Mouse (Mus musculus): ENCODE results near the gene Calu. TPM values are rescaled to one million over a fixed set of nuclear protein-coding genes. Genes with fewer than 3 reads are reported as not detected.

Gene Calu
- polyA plus RNA-seq, 1 experiment from 2014 or later: 447 TPM

DNA sequence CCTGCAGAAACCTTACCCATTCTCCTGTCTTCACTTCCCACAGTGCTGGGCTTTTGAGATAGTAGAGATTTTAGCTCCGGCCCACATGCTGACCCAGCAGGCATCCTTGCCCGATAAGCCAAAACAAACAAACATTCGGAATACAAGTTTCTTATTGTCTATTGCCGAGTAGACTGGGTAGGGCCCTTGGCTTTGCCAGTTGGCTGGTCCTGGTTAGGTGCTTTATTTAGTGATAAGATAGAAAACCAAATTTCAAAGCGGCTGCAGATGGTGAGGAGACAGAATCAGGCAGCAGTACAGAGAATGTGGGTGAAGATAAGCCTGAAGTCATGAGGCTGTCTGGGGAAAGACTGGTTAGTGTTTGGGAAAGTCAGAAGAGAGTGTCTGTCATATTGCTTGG lies 4.9 kb downstream of the Calu start:
- H3K4me1 ChIP-seq (replicated peaks; ENCODE audit: control insufficient read depth, insufficient read depth, low read length): peaks cover 10% of the 10 kb centered on the region
- no peak overlapping the region for H3K4me3 ChIP-seq (ENCODE audit: low read length)

DNA sequence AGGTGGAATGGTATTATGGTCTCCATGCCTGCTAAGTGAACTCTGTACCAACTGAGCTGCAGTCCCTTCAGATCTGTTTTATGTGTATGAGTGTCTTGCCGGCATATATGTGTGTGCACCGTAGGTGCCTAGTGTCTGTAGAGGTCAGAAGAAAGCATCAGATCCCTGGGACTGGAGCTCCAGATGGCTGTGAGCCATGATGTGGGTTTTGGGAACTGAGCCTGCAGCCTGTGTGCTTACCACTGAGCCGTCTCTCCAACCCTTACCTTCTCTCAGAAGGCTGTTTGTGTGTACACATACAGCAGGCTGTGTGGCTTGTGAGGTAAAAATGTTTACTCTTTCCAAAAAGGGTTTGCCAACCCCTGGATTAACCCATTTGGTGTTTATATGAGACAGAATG lies 11.5 kb downstream of the Calu start:
- Histone ChIP-seq H3K9me3 (ENCODE audit: control insufficient read depth, low read length) (no peaks in the 10 kb centered on the region), H3K27me3 (ENCODE audit: control insufficient read depth, insufficient read depth, low read depth, low read length) (no peaks in the 10 kb centered on the region), H3K4me3 (ENCODE audit: low read length) (no peak overlapping the region), H3K9ac (ENCODE audit: low read length) (no peak overlapping the region), H3K4me2 (ENCODE audit: low read depth, low read length) (no peak overlapping the region), H3K36me3 (ENCODE audit: control insufficient read depth, insufficient read depth, low read length) (peaks cover 25% of the 10 kb centered on the region), H3K4me1 (replicated peaks; ENCODE audit: control insufficient read depth, insufficient read depth, low read length) (no peaks in the 10 kb centered on the region), H3K27ac (ENCODE audit: low read length) (no peak overlapping the region)
- no peak for ATAC-seq (ENCODE audit: low read depth)
- 91% methylated on average over 3 of the region's 3 CpGs for WGBS

More for the DNA sequence above, 4.9 kb downstream of the Calu start:
- 36% methylated on average over 5 of the region's 5 CpGs for WGBS
- Histone ChIP-seq H3K27me3 (ENCODE audit: control insufficient read depth, insufficient read depth, low read depth, low read length) (no peaks in the 10 kb centered on the region), H3K4me2 (ENCODE audit: low read depth, low read length) (no peak overlapping the region), H3K9me3 (ENCODE audit: control insufficient read depth, low read length) (no peaks in the 10 kb centered on the region), H3K36me3 (ENCODE audit: control insufficient read depth, insufficient read depth, low read length) (peaks cover 11% of the 10 kb centered on the region), H3K9ac (ENCODE audit: low read length) (no peak overlapping the region), H3K27ac (ENCODE audit: low read length) (no peak overlapping the region)
- no peak for ATAC-seq (ENCODE audit: low read depth)

DNA sequence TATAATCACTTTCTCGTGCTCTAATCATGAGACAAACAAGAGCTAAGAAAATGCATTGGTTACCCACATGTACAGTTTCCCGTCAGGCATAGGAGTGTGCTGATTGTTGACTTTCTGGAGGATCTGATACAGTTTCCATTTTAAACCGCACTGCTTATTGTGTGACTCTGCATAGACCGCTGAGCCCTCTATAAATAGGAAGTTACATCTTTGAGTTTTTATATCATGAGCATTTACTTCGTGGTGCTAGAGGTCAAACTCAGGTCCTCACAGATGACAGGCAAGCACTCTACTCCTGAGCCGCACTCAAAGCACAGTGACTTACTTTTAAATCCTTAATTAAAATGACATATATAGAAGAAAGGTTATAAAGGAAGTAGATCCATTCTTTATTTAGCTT lies 12.3 kb downstream of the Calu start:
- 76% methylated on average over 6 of the region's 6 CpGs for WGBS
- peaks cover 26% of the 10 kb centered on the region for H3K36me3 ChIP-seq (ENCODE audit: control insufficient read depth, insufficient read depth, low read length)

DNA sequence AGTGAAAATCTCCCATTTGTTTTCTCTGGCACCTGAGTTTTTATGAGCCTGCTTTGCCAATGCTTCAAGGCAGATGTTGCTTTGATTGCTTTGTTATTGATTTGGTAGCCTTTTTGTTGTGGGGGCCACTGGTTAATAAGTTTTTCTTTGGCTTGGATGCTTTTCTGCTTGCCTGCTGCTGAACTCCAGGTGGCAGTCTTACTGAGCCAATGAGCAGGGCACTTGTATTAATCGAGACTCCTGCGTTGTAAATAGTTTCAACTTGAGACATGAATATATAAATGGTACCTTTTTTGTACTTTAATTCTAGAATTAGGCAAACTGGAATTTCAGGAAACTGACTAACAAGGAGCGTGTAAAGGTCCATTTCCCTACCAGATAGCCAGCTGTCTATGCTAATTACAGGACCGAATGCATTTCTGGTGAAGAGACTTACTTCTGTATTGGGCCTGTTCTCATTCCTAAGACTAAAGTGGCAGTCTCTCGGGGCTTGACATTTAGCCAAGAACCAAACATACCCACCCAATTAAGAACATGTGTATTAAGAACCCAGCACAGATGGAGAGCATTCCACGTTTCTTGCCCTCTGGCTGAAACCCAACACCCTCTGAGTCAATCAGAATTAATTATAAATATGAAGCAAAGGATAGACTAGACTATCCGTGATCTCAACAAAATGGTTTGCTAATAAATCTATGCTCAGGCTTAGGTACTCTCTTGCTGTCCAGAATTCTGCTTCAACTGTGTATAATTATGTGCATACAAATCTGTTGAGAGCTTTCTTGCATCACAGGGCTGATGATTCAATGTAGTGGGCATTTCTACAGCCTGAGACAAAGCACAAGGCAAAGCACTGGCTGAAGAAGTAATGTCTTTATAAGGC lies 14.6 kb downstream of the Calu start:
- Histone ChIP-seq H3K4me2 (ENCODE audit: low read depth, low read length) (no peak overlapping the region), H3K9ac (ENCODE audit: low read length) (no peak overlapping the region), H3K27ac (ENCODE audit: low read length) (no peak overlapping the region), H3K4me1 (replicated peaks; ENCODE audit: control insufficient read depth, insufficient read depth, low read length) (no peaks in the 10 kb centered on the region), H3K27me3 (ENCODE audit: control insufficient read depth, insufficient read depth, low read depth, low read length) (no peaks in the 10 kb centered on the region), H3K36me3 (ENCODE audit: control insufficient read depth, insufficient read depth, low read length) (peaks cover 31% of the 10 kb centered on the region), H3K4me3 (ENCODE audit: low read length) (no peak overlapping the region), H3K9me3 (ENCODE audit: control insufficient read depth, low read length) (no peaks in the 10 kb centered on the region)
- 67% methylated on average over 7 of the region's 7 CpGs for WGBS
- ATAC-seq (ENCODE audit: low read depth): no peak

More for the DNA sequence above, 12.3 kb downstream of the Calu start:
- H3K4me3 ChIP-seq (ENCODE audit: low read length): no peak overlapping the region
- H3K9ac ChIP-seq (ENCODE audit: low read length): no peak overlapping the region
- no peak overlapping the region for H3K27ac ChIP-seq (ENCODE audit: low read length)
- no peak for ATAC-seq (ENCODE audit: low read depth)
- no peaks in the 10 kb centered on the region for H3K4me1 ChIP-seq (replicated peaks; ENCODE audit: control insufficient read depth, insufficient read depth, low read length)
- no peaks in the 10 kb centered on the region for H3K27me3 ChIP-seq (ENCODE audit: control insufficient read depth, insufficient read depth, low read depth, low read length)
- no peaks in the 10 kb centered on the region for H3K9me3 ChIP-seq (ENCODE audit: control insufficient read depth, low read length)
- H3K4me2 ChIP-seq (ENCODE audit: low read depth, low read length): no peak overlapping the region

DNA sequence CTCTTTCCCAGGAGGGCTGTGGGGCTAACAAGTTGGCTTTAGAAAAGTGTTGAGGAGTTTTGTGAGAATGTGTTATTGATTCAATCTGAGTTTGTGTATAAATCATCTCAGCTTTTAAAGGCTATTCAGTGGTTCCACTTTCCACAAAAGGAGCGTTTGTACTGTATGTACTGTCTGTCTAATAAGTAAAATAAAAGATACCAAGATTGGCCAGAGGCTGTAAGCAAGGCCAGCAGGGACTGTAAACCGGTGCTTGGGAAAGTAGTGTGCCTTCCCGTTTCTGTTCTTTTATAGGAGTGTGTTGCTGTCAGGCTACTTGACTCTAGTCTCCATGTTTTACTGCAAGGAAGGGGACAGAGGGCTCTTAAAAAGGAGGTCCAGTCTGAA lies 15.3 kb downstream of the Calu start:
- 82% methylated on average over 3 of the region's 3 CpGs for WGBS
- peaks cover 29% of the 10 kb centered on the region for H3K36me3 ChIP-seq (ENCODE audit: control insufficient read depth, insufficient read depth, low read length)
- no peak for ATAC-seq (ENCODE audit: low read depth)

DNA sequence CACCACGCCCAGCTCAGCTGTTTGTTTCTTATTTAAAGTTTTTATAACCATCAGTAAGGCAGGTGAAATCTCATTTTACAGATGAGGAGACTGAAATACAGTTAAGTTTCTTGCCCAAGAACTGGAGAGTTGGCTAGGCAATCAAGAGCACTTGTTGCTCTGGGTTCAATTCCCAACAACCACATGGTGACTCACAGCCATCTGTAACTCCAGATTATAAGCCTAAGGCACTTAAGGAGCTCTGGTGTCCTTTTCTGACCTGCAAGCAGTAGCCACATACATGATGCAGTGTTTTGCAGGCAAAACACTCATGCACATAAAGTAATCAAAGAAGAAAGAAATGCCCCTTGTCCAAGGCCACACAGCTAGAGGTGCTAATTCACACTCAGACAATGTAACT lies 17.4 kb downstream of the Calu start:
- peaks cover 29% of the 10 kb centered on the region for H3K36me3 ChIP-seq (ENCODE audit: control insufficient read depth, insufficient read depth, low read length)
- no peaks in the 10 kb centered on the region for H3K9me3 ChIP-seq (ENCODE audit: control insufficient read depth, low read length)
- H3K27ac ChIP-seq (ENCODE audit: low read length): no peak overlapping the region
- no peak for ATAC-seq (ENCODE audit: low read depth)
- no peaks in the 10 kb centered on the region for H3K4me1 ChIP-seq (replicated peaks; ENCODE audit: control insufficient read depth, insufficient read depth, low read length)
- no peak overlapping the region for H3K4me3 ChIP-seq (ENCODE audit: low read length)
- H3K27me3 ChIP-seq (ENCODE audit: control insufficient read depth, insufficient read depth, low read depth, low read length): no peaks in the 10 kb centered on the region
- no peak overlapping the region for H3K4me2 ChIP-seq (ENCODE audit: low read depth, low read length)
- H3K9ac ChIP-seq (ENCODE audit: low read length): no peak overlapping the region
- WGBS: 87% methylated on average over 1 of the region's 1 CpGs

More for the DNA sequence above, 15.3 kb downstream of the Calu start:
- Histone ChIP-seq H3K27ac (ENCODE audit: low read length) (no peak overlapping the region), H3K9ac (ENCODE audit: low read length) (no peak overlapping the region), H3K4me3 (ENCODE audit: low read length) (no peak overlapping the region), H3K4me1 (replicated peaks; ENCODE audit: control insufficient read depth, insufficient read depth, low read length) (no peaks in the 10 kb centered on the region), H3K27me3 (ENCODE audit: control insufficient read depth, insufficient read depth, low read depth, low read length) (no peaks in the 10 kb centered on the region), H3K9me3 (ENCODE audit: control insufficient read depth, low read length) (no peaks in the 10 kb centered on the region), H3K4me2 (ENCODE audit: low read depth, low read length) (no peak overlapping the region)

DNA sequence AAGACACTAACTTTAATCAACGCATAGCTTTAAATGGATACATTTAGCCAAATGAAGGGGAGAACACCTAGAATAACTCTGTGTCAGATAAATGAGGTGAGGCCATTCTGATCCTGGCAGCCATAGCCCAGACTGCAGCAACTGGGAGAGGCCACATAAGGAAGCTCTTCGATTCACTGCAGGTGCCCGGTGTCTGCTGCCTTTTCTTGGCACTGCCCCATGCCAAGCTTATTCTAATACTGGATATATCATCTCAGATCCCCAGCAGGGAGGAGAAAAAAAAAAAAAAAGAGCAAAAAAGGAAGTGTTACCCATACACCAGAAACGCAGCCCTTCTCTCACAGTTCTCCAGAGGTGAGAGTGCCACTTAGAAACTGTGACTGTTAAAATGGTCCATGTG lies 29.5 kb downstream of the Calu start:
- Histone ChIP-seq H3K4me2 (ENCODE audit: low read depth, low read length) (no peak overlapping the region), H3K27ac (ENCODE audit: low read length) (no peak overlapping the region), H3K27me3 (ENCODE audit: control insufficient read depth, insufficient read depth, low read depth, low read length) (no peaks in the 10 kb centered on the region), H3K36me3 (ENCODE audit: control insufficient read depth, insufficient read depth, low read length) (peaks cover 37% of the 10 kb centered on the region), H3K9ac (ENCODE audit: low read length) (no peak overlapping the region), H3K4me3 (ENCODE audit: low read length) (no peak overlapping the region), H3K9me3 (ENCODE audit: control insufficient read depth, low read length) (no peaks in the 10 kb centered on the region), H3K4me1 (replicated peaks; ENCODE audit: control insufficient read depth, insufficient read depth, low read length) (no peaks in the 10 kb centered on the region)
- WGBS: 85% methylated on average over 4 of the region's 4 CpGs
- no peak for ATAC-seq (ENCODE audit: low read depth)

DNA sequence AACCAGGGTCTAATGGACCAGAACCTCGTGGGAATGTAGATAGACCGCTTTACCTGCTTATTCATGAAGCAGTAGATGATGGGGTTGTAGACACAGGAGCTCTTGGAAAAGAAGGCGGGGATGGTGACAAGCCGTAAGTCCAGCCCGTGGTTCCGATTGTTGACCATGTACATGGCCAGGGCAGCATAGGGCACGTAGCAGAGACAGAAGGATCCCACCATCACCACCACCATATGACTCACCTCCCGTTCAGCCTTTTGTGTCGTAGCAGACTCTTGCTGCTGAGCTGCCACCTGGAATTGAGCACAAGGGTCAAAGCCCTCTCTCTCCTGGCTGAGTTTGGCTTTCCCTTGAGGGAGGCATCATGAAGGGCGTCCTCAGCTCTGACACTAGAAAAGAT lies 30.8 kb downstream of the Calu start:
- no peak overlapping the region for H3K9ac ChIP-seq (ENCODE audit: low read length)
- H3K27me3 ChIP-seq (ENCODE audit: control insufficient read depth, insufficient read depth, low read depth, low read length): no peaks in the 10 kb centered on the region
- H3K9me3 ChIP-seq (ENCODE audit: control insufficient read depth, low read length): no peaks in the 10 kb centered on the region
- H3K36me3 ChIP-seq (ENCODE audit: control insufficient read depth, insufficient read depth, low read length): peaks cover 27% of the 10 kb centered on the region
- no peak overlapping the region for H3K4me2 ChIP-seq (ENCODE audit: low read depth, low read length)
- no peak overlapping the region for H3K4me3 ChIP-seq (ENCODE audit: low read length)
- ATAC-seq (ENCODE audit: low read depth): no peak
- no peaks in the 10 kb centered on the region for H3K4me1 ChIP-seq (replicated peaks; ENCODE audit: control insufficient read depth, insufficient read depth, low read length)
- 91% methylated on average over 10 of the region's 10 CpGs for WGBS
- no peak overlapping the region for H3K27ac ChIP-seq (ENCODE audit: low read length)

DNA sequence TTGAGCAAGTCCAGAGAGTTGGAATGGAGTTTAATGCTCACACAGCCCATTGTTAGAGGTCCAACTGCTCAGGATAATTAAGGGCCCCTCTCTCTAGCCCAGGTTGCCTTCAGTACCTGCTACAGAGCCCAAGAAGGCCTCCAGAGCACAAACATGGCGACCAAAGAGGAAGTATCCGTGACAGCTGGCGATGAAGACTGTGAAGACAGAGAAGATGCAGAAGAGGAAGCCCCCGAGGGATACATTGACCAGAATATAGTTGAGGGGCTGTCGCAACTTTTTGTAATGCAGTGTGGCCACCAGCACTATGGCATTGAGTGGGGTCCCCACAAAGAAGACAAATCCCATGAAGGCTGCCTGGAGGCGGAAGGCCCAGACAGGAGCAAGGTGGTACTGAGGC lies 32.1 kb downstream of the Calu start:
- Histone ChIP-seq H3K4me2 (ENCODE audit: low read depth, low read length) (no peak overlapping the region), H3K4me3 (ENCODE audit: low read length) (no peak overlapping the region), H3K27ac (ENCODE audit: low read length) (no peak overlapping the region), H3K36me3 (ENCODE audit: control insufficient read depth, insufficient read depth, low read length) (peaks cover 19% of the 10 kb centered on the region), H3K27me3 (ENCODE audit: control insufficient read depth, insufficient read depth, low read depth, low read length) (no peaks in the 10 kb centered on the region), H3K9me3 (ENCODE audit: control insufficient read depth, low read length) (no peaks in the 10 kb centered on the region), H3K9ac (ENCODE audit: low read length) (no peak overlapping the region), H3K4me1 (replicated peaks; ENCODE audit: control insufficient read depth, insufficient read depth, low read length) (no peaks in the 10 kb centered on the region)
- ATAC-seq (ENCODE audit: low read depth): no peak
- WGBS: 93% methylated on average over 6 of the region's 6 CpGs
